Mouse (Mus musculus): ENCODE results near the gene Irak3. TPM values are rescaled to one million over a fixed set of nuclear protein-coding genes. Genes with fewer than 3 reads are reported as not detected.

The Irak3 gene
- total and polyA plus RNA-seq, 3 experiments = 0.47 TPM; not detected in 2

GRCm38 (mm10) chr10:120208015-120208414 is 6.1 kb upstream of the Irak3 start:
- Histone ChIP-seq H3K9ac (ENCODE audit: control insufficient read depth, low read depth, low read length, poor library complexity, severe bottlenecking) (no peak overlapping the region), H3K27me3 (ENCODE audit: control insufficient read depth in 1 of 2, insufficient read depth in 2 of 2, low read length in 2 of 2) (peaks cover 0 to 2% of the 10 kb centered on the region in 2 experiments; a peak in 2 of 4 replicates), H3K9me3 (replicated peaks; ENCODE audit: insufficient read depth, low read length) (no peaks in the 10 kb centered on the region), H3K27ac (ENCODE audit: control insufficient read depth, low read depth, low read length) (no peak overlapping the region), H3K79me2 (ENCODE audit: control insufficient read depth, insufficient read depth, low read length, poor library complexity) (peaks cover 9% of the 10 kb centered on the region), H3K4me3 (ENCODE audit: control insufficient read depth in 1 of 2, insufficient read depth in 1 of 2, low read depth in 2 of 2, low read length in 2 of 2) (no peak overlapping the region), H3K4me1 (ENCODE audit: control insufficient read depth in 1 of 2, insufficient read depth in 2 of 2, low read length in 2 of 2) (peaks cover 2 to 3% of the 10 kb centered on the region in 2 experiments; a peak in 1 of 4 replicates), H3K36me3 (ENCODE audit: control insufficient read depth in 1 of 2, insufficient read depth in 2 of 2, low read length in 2 of 2) (peaks cover 0 to 5% of the 10 kb centered on the region in 2 experiments; a peak in 2 of 4 replicates)
- TF ChIP-seq ZMIZ1 (IDR thresholded peaks at IDR 0.05; ENCODE audit: low read depth, low read length) = no peak
- TF ChIP-seq GABPA (IDR thresholded peaks at IDR 0.05; ENCODE audit: low read depth, low read length) = no peak
- no peak for TF ChIP-seq ZC3H11A (IDR thresholded peaks at IDR 0.05; ENCODE audit: low read depth, low read length)
- TF ChIP-seq CHD2 (IDR thresholded peaks at IDR 0.05; ENCODE audit: low read length) = no peak
- TF ChIP-seq SMC3 (IDR thresholded peaks at IDR 0.05; ENCODE audit: low read depth, low read length) = no peak
- TF ChIP-seq ZNF384 (IDR thresholded peaks at IDR 0.05; ENCODE audit: low read depth, low read length) = no peak
- TF ChIP-seq HCFC1 (IDR thresholded peaks at IDR 0.05; ENCODE audit: low read depth, low read length) = no peak
- no peak for TF ChIP-seq RAD21 (IDR thresholded peaks at IDR 0.05; ENCODE audit: low read depth, low read length)
- TF ChIP-seq CTCF (IDR thresholded peaks at IDR 0.05 in 2 of 3, conservative IDR thresholded peaks at IDR 0.05 in 1 of 3; ENCODE audit: control insufficient read depth in 1 of 3, insufficient read depth in 1 of 3, low read depth in 2 of 3, low read length in 3 of 3, poor library complexity in 1 of 3, severe bottlenecking in 1 of 3) = no peak
- no peak for TF ChIP-seq ETS1 (IDR thresholded peaks at IDR 0.05; ENCODE audit: low read depth, low read length)
- DNase-seq (ENCODE audit: low read depth, low spot score) = no peak

DNA sequence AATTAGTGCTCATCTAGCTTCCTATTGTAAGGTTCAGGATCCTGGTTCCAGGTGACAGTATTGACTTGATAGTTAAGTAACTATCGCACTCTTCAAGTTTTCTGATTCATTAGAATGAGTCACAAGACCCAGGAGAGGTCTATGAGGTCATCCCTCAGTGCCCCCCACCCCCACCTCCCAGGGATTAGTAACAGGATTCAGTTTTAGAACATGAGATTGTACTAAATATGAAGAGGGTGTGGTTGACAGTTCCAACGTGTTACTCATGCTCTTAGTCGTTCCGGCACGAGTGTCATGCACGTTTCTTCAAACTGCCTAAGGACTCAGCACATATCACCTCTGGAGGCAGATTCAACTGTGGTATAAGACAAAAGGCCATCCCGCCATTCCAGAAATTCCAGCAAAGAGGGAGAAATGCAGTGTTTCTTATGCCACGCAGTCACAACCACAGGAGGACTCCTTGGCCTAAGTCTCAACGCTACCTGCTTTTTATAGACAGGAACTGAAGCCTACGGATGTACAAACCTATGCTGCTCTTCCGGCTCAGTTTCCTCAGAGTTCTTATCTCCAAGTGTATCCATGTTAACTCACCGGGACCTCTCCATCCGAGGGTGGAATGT is 2.8 kb upstream of the Irak3 start:
- H3K27ac ChIP-seq (ENCODE audit: control insufficient read depth, low read depth, low read length) = no peak overlapping the region
- no peak overlapping the region for H3K4me3 ChIP-seq (ENCODE audit: control insufficient read depth in 1 of 2, insufficient read depth in 1 of 2, low read depth in 2 of 2, low read length in 2 of 2)
- peaks cover 0 to under 1% of the 10 kb centered on the region in 2 experiments; a peak in 1 of 4 replicates for H3K4me1 ChIP-seq (ENCODE audit: control insufficient read depth in 1 of 2, insufficient read depth in 2 of 2, low read length in 2 of 2)
- H3K9me3 ChIP-seq (replicated peaks; ENCODE audit: insufficient read depth, low read length) = no peaks in the 10 kb centered on the region
- peaks cover 6% of the 10 kb centered on the region for H3K79me2 ChIP-seq (ENCODE audit: control insufficient read depth, insufficient read depth, low read length, poor library complexity)
- no peak for DNase-seq (ENCODE audit: low read depth, low spot score)
- peaks cover 0 to 2% of the 10 kb centered on the region in 2 experiments; a peak in 1 of 4 replicates for H3K36me3 ChIP-seq (ENCODE audit: control insufficient read depth in 1 of 2, insufficient read depth in 2 of 2, low read length in 2 of 2)
- no peak overlapping the region for H3K9ac ChIP-seq (ENCODE audit: control insufficient read depth, low read depth, low read length, poor library complexity, severe bottlenecking)
- H3K27me3 ChIP-seq (ENCODE audit: control insufficient read depth in 1 of 2, insufficient read depth in 2 of 2, low read length in 2 of 2) = peaks cover 0 to 2% of the 10 kb centered on the region in 2 experiments; a peak in 2 of 4 replicates
- TF ChIP-seq MAZ (IDR thresholded peaks at IDR 0.05; ENCODE audit: low read depth, low read length) (no peak), POLR2AphosphoS5 (IDR thresholded peaks at IDR 0.05; ENCODE audit: borderline replicate concordance, low read depth, low read length) (no peak), GABPA (IDR thresholded peaks at IDR 0.05; ENCODE audit: low read depth, low read length) (no peak), CHD1 (IDR thresholded peaks at IDR 0.05; ENCODE audit: low read depth, low read length) (no peak), MAX (IDR thresholded peaks at IDR 0.05; ENCODE audit: low read length) (no peak)

Data from MEL (cell line).